Mouse (Mus musculus) kidney, postnatal 0 days (tissue): ENCODE measurements around the gene Ncbp3. TPM values are rescaled to one million over a fixed set of nuclear protein-coding genes. Genes with fewer than 3 reads are reported as not detected.

Source experiments
- ATAC-seq: fragments of 200-750 bp; cut with Nextera tagmentation; replicated peaks from 2 replicates; pipeline ENCODE4 v1.8.0; 2017; ENCODE audit warnings: low read depth, moderate number of reproducible peaks, moderate TSS enrichment, moderate library complexity; ENCODE audit not compliant: low FRiP score
- DNase-seq: peaks from one replicate; pipeline ENCODE4 v3.0.0-alpha.2; 2016; ENCODE audit warnings: low spot score
- H3K27ac ChIP-seq: fragments of 300-500 bp; sonication (generic); 2 replicates; pipeline ENCODE4 v1.5.1; 2014; ENCODE audit warnings: mild to moderate bottlenecking
- H3K27me3 ChIP-seq: fragments of 300-500 bp; sonication (generic); 2 replicates; pipeline ENCODE4 v1.6.1; 2014; ENCODE audit warnings: low read length, mixed read lengths; ENCODE audit not compliant: insufficient read depth
- H3K36me3 ChIP-seq: fragments of 300-500 bp; sonication (generic); 2 replicates; pipeline ENCODE4 v1.6.1; 2014; ENCODE audit warnings: low read length, mixed read lengths; ENCODE audit not compliant: insufficient read depth
- H3K4me1 ChIP-seq: fragments of 300-500 bp; sonication (generic); replicated peaks from 2 replicates; pipeline ENCODE4 v1.6.1; 2014; ENCODE audit warnings: antibody characterized with exemption, low read length, mixed read lengths; ENCODE audit not compliant: insufficient read depth
- H3K4me2 ChIP-seq: fragments of 300-500 bp; sonication (generic); 2 replicates; pipeline ENCODE4 v1.6.1; 2014; ENCODE audit warnings: mild to moderate bottlenecking, low read length, moderate library complexity, mixed read lengths
- H3K4me3 ChIP-seq: fragments of 300-500 bp; sonication (generic); replicated peaks from 2 replicates; pipeline ENCODE4 v1.5.1; 2014; ENCODE audit warnings: low read depth, low read length
- H3K9ac ChIP-seq: fragments of 300-500 bp; sonication (generic); 2 replicates; pipeline ENCODE4 v1.6.1; 2014; ENCODE audit warnings: low read depth, low read length
- H3K9me3 ChIP-seq: fragments of 300-500 bp; sonication (generic); replicated peaks from 2 replicates; pipeline ENCODE4 v1.6.1; 2016; ENCODE audit warnings: low read length, inconsistent platforms, mixed read lengths
- CTCF ChIP-seq: IDR thresholded peaks from 2 replicates; pipeline ENCODE4 v1.5.1; 2016; ENCODE audit warnings: antibody characterized with exemption, low read depth, mild to moderate bottlenecking, moderate library complexity
- WGBS: fragments of 180-500 bp; shearing (Covaris S2); extraction: QIAGEN DNeasy Blood & Tissue Kit; methylation state at CpG from one replicate; pipeline ENCODE4 v1.1.7; 2014; 5-methylcytosine and 5-hydroxymethylcytosine counted together
- polyA plus RNA-seq: library from polyadenylated mRNA; unstranded; fragments of >200 nt; fragmentation: Nextera tagmentation; extraction: Ambion mirVana; gene quantifications from 2 replicates; pipeline ENCODE4 v1.2.1, GENCODE M21; 2015

Ncbp3 gene
- polyA plus RNA-seq, 1 experiment from 2014 or later, result 6.2 TPM

DNA sequence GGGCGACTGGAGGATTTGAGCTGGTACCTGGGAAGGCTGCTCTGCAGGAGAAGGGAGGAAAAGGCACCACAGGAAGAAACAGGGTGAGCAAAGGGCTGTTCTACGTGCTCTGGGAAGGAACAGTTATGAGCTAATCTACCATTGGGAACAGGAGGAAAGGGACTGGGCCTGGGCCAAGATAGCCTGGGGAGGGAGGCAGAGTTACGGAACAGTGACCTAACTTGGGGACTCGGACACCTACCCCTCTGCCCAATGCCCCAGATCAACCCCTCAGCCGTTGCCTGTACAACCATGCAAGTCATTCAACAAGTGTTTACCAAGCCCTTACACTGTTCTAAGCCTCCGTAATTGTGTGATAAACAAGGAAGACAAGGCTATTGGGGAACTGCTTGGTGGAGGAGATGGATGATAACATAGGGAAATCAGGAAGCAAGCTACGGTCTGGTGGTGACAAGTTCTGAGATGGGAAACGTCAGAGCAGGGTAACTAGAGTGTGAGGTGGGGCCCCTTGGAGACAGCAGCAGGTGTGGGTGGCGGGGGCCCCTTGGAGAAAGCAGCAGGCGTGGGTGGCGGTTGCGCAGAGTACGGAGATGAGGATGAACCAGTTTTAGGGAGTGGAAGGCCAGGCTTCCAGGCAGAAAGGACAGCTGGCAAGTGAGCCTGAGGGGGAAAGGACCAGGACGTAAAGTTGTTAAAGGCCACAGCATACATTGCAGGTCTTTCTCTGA is 61.5 kb downstream of the Ncbp3 start:
- Histone ChIP-seq H3K27ac (no peak overlapping the region), H3K4me1 (no peaks in the 10 kb centered on the region), H3K9ac (no peak overlapping the region), H3K4me2 (no peak overlapping the region), H3K36me3 (no peaks in the 10 kb centered on the region), H3K27me3 (no peaks in the 10 kb centered on the region), H3K4me3 (no peak overlapping the region), H3K9me3 (no peaks in the 10 kb centered on the region)
- 69% methylated on average over 14 of the region's 14 CpGs for whole genome bisulfite sequencing
- ATAC-seq, result no peak
- no peak for TF ChIP-seq CTCF
- DNase-seq, result no peak

DNA sequence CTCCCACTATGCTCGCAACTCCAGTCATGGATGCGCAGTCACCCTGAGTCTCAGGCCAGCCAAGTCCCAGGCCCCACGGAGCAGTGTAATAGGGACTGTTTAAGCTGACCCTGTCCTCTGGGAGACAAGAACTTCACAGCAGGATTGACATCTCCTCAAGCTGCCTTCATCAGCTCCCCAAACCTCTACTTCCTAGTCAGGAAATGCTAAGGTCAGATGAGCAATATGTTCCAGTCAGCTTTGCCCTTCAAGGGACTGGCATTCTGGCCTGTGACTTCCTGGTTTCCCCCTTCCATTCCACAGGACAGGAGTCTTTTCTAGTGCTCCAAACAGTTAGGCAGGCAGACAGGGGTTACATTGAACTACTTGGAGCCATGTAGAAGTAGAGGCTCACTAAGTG is 62.4 kb downstream of the Ncbp3 start:
- TF ChIP-seq CTCF, result no peak
- WGBS, result 79% methylated on average over 3 of the region's 3 CpGs
- no peaks in the 10 kb centered on the region for H3K27me3 ChIP-seq

DNA sequence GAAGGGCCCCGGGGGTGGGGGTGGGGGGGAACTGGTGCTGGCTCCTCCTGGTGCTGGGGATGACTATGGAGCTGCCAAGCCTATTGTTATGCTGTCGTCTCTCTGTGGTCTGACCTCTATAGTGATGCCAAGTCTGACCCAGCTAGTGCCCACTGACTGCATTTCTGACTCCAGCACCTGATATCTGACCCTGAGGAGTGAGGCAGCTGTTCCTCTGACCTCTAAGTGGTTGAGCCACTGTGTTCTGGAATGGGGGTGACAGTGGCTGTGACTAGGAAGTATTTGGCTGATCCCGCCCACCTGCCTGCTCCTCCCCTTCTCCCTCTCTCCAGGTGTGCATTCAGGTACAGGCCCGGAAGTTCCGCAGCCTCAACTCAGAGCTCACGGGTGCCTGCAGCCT is 63.8 kb downstream of the Ncbp3 start:
- no peak overlapping the region for H3K9ac ChIP-seq

More for the DNA sequence above, 62.4 kb downstream of the Ncbp3 start:
- no peaks in the 10 kb centered on the region for H3K9me3 ChIP-seq
- no peak overlapping the region for H3K9ac ChIP-seq
- H3K27ac ChIP-seq, result no peak overlapping the region
- no peak for ATAC-seq
- no peak overlapping the region for H3K4me2 ChIP-seq
- H3K4me1 ChIP-seq, result no peaks in the 10 kb centered on the region
- no peaks in the 10 kb centered on the region for H3K36me3 ChIP-seq
- no peak overlapping the region for H3K4me3 ChIP-seq
- DNase-seq, result no peak

DNA sequence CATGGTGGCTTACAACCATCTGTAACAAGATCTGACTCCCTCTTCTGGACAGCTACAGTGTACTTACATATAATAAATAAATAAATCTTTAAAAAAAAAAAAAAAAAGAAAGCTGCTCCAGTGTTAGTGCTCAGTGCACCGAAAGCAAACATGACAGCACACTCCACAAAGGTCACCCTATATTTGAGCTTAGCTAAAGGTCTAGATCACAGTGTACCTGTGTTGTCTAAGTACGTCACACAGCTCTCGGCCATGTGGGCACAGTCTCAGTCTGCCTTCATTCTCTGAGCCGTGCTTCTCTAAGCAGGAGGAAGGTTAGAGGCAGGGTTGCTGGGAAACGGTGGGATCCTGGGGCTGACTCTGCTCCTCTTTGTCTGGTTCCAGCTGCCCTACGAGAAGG is 78.9 kb downstream of the Ncbp3 start:
- Histone ChIP-seq H3K4me1 (no peaks in the 10 kb centered on the region), H3K36me3 (no peaks in the 10 kb centered on the region), H3K9ac (no peak overlapping the region), H3K4me3 (no peak overlapping the region), H3K4me2 (no peak overlapping the region), H3K9me3 (no peaks in the 10 kb centered on the region), H3K27ac (no peak overlapping the region), H3K27me3 (no peaks in the 10 kb centered on the region)
- 92% methylated on average over 6 of the region's 6 CpGs for WGBS
- ATAC-seq, result no peak
- no peak for TF ChIP-seq CTCF
- no peak for DNase-seq

More for the DNA sequence above, 63.8 kb downstream of the Ncbp3 start:
- H3K27ac ChIP-seq, result no peak overlapping the region
- TF ChIP-seq CTCF, result no peak
- ATAC-seq (no peak), DNase-seq (no peak)
- 61% methylated on average over 6 of the region's 6 CpGs for WGBS
- no peaks in the 10 kb centered on the region for H3K9me3 ChIP-seq
- H3K27me3 ChIP-seq, result no peaks in the 10 kb centered on the region
- no peak overlapping the region for H3K4me2 ChIP-seq
- no peak overlapping the region for H3K4me3 ChIP-seq
- no peaks in the 10 kb centered on the region for H3K4me1 ChIP-seq
- H3K36me3 ChIP-seq, result no peaks in the 10 kb centered on the region

DNA sequence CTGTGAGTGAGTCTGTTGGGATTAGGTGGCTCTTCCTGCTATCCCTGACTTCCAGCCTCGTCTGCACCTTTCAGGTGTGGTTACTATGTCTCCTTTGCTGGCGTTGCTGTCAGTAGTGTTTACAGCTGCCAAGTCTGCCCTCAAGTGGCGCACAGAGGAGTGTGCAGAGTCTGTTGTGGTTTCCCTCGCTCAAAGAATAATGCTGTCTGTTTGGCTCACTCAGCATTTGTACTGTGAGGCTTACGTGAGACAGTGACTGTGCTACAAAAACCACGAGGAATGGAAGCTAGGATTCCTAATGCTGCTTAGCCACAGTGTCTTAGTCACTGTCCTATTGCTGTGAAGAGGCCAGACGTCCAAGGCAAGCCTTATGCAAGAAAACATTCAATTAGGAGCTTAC is 83.4 kb downstream of the Ncbp3 start:
- WGBS, result 76% methylated on average over 7 of the region's 7 CpGs
- TF ChIP-seq CTCF, result peak; percentile 56
- Histone ChIP-seq H3K4me3 (no peak overlapping the region), H3K4me1 (0 out of 2 replicates have a peak, but pooled peaks cover 3% of the 10 kb centered on the region), H3K27ac (no peak overlapping the region), H3K4me2 (no peak overlapping the region), H3K27me3 (no peaks in the 10 kb centered on the region), H3K36me3 (no peaks in the 10 kb centered on the region), H3K9ac (no peak overlapping the region), H3K9me3 (no peaks in the 10 kb centered on the region)
- no peak for DNase-seq
- ATAC-seq, result no peak

DNA sequence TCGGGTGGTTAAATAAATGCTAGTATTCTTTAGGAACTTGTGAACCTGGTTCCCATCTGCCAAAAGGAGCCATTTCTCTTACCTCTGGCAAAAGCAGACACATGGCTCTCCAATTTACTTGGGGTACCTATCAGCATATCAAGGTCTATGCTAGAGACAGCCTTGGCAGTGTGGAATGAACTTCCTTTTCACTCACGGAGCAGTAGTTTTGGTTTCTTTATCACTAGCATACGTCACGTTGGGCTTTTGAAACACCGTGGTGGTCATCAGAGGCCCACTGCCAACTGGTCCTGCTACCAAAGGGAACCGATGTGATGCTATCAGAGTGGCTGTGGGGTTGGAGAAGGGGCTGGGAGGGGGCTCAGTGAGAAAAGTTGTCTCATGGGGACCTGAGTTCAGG is 85.4 kb downstream of the Ncbp3 start:
- H3K9ac ChIP-seq, result no peak overlapping the region
- no peaks in the 10 kb centered on the region for H3K36me3 ChIP-seq
- H3K4me2 ChIP-seq, result no peak overlapping the region
- no peak overlapping the region for H3K4me3 ChIP-seq
- peaks cover 10% of the 10 kb centered on the region; the same call in 1 of the 2 replicates for H3K4me1 ChIP-seq
- H3K27me3 ChIP-seq, result no peaks in the 10 kb centered on the region
- H3K27ac ChIP-seq, result no peak overlapping the region
- TF ChIP-seq CTCF, result no peak
- ATAC-seq, result no peak
- no peaks in the 10 kb centered on the region for H3K9me3 ChIP-seq
- DNase-seq, result no peak
- 97% methylated on average over 6 of the region's 6 CpGs for WGBS

DNA sequence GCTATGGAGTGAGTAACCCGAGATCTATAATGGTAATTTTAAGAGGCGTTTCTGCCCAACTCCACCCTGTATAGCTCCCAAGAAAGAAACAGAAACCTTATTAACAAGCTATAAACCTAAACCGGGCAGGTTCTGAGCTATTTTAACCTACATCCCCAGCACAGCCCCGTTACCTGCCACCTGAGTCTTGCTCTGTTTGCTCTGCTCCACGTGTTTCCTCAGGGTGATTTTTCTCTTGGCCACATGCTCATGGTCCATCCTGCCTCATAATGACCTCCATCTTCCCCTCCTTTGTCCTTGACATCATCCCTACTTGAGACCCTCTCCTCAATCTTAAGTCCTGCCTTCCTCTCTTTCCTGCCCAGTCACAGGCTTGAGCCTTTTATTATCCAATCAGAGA is 86.6 kb downstream of the Ncbp3 start:
- ATAC-seq (no peak), DNase-seq (no peak)
- 70% methylated on average over 5 of the region's 5 CpGs for WGBS
- TF ChIP-seq CTCF, result no peak
- H3K4me3 ChIP-seq, result no peak overlapping the region
- no peak overlapping the region for H3K27ac ChIP-seq
- H3K36me3 ChIP-seq, result no peaks in the 10 kb centered on the region
- H3K27me3 ChIP-seq, result no peaks in the 10 kb centered on the region
- no peak overlapping the region for H3K4me2 ChIP-seq
- H3K4me1 ChIP-seq, result peaks cover 10% of the 10 kb centered on the region; the same call in 1 of the 2 replicates
- no peak overlapping the region for H3K9ac ChIP-seq
- no peaks in the 10 kb centered on the region for H3K9me3 ChIP-seq
